Mouse (Mus musculus): ENCODE measurements at regions not wholly inside any gene's neighbourhood (a gene's known extent, or its start where the extent isn't known, plus 50 kb on each side); places are given as distances from the start of the nearest gene placed in this dataset.

GRCm38 (mm10) chr1:61265706-61266127 is 288.0 kb downstream of the Icos start:
- DNase-seq (ENCODE audit: low spot score) = no peak

GRCm38 (mm10) chr1:61273843-61274242 is 296.1 kb downstream of the Icos start:
- no peak for DNase-seq (ENCODE audit: low spot score)

GRCm38 (mm10) chr1:61274244-61274643 is 296.5 kb downstream of the Icos start:
- no peak for DNase-seq (ENCODE audit: low spot score)

DNA sequence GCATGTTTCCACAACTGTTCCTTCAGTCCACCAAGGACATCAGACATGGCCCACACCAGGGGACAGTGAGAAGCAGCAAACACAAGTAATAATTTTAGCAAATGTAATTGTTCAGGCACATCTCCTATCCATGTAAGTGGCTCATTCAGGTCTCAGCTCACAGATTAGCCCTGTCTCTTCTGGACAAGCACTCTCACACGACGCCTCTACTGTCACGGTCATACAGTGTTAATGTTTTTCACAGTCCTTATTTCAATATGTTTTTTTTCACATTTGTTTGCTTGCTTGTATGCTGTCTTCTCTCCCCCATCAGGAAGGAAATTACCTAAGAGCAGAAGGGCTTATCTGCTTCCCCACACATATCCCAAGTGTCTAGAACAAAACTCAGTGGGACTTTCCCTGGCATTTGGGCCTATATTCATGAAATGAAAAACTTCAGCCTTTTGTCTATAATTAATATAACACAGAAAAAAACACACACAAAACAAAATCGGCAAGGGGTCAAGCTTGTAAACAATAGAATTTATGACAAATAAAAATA is 299.5 kb downstream of the Icos start:
- DNase-seq (ENCODE audit: low spot score) = no peak

DNA sequence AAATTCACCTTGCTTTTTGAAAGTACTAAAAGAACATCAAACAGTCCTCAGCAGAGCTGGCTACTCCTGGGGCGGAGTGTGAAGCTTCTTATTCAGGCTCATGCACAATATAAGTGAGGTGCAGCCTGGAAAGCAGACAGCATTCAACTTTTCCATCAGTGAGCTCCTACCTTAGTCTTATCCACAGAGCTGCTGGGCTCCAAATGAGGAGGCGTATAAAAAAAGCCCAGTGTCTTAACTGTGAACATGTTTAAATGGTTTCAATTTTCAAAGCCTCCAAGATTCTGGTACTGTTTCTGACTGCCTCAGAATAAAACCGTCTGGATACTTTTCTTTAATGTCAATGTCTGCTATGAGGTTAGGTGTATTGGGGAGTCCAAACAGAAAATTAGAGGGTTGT is 310.5 kb downstream of the Icos start:
- DNase-seq (ENCODE audit: low spot score) = no peak

- DNase-seq (ENCODE audit: low spot score) = no peak
These were observed 311.2 kb downstream of the Icos start for GRCm38 (mm10) chr1:61288946-61289345.

- no peak for DNase-seq (ENCODE audit: low spot score)
These were observed 311.8 kb downstream of the Icos start for GRCm38 (mm10) chr1:61289552-61289951.

DNA sequence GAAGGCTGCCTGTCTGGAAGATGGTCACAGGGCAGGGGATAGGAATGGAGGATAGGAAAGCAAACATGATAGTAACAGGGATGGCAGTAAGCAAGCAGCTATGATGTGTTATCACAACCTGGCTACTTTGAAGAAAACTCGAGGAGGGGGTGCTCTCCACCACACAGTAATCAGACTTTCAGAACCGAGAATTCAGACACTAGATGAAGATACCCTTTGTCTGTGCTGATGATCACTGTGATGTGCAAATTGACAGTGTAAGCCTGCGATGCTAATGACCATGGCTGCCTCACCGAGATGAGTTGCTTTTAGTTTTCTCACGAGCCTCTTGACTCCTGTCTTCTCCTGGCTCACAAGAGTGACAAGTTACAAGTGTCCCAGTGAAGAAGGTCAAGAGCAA is 315.4 kb downstream of the Icos start:
- DNase-seq (ENCODE audit: low spot score) = no peak

DNA sequence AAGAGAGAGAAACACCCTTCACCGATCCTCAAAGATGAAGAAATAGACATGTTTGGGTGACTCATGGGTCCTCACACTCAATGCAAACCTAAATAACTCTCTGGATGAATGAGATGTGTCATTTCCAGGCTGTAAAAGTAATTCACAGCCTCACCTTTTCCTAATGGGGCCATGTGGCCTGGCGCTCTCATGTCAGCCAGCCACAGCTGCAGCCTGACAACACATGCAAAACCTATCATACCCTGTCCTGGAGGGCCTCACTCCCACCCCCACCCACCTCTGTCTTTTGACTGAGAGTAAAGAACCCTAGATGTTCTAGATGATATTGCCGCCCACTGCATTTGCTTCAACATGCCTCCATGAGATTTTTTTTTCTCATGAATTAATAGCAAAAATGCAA is 317.5 kb downstream of the Icos start:
- no peak for DNase-seq (ENCODE audit: low spot score)

- no peak for DNase-seq (ENCODE audit: low spot score)
These were observed 319.1 kb downstream of the Icos start for GRCm38 (mm10) chr1:61296831-61297230.

- DNase-seq (ENCODE audit: low spot score) = no peak
These were observed 319.6 kb downstream of the Icos start for GRCm38 (mm10) chr1:61297361-61297760.

GRCm38 (mm10) chr1:61298064-61298463 is 320.3 kb downstream of the Icos start:
- DNase-seq (ENCODE audit: low spot score) = no peak

DNA sequence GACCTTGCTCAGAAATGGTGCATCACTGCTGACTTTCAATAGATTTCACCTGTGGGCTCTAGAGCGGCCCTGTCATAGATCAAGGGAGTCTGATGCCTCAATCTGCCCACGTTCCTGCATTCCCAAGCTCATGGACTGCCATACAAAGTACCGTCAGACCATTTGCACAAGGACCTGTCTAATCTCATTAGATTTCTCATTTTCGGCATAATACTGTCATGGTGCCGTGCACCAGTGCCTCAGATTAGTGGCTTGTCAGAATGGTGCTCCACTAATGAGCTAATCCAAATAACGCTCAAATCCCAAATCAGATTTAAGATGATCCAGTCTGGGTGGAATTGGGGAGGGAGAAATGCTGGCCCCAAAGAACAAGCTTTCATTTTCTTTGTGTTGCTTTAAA is 321.1 kb downstream of the Icos start:
- DNase-seq (ENCODE audit: low spot score) = no peak

DNA sequence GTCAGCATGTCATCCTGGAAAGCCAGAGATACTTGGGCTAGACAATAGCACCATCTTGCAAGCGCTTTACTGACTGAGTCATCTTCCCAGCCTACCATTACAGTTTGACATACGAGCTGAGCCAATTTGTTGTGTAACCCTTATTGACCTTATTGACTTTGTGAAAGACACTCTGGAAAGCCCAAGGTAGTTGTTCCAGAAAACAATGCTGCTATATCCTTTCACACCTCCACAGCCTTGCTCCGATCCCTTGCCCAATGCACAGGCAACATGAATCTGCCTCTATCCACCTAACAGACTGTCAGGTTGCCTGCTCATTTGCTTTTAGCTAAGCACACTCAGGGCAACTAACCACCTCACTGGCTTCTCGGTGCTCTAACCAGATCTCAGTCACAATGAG is 322.8 kb downstream of the Icos start:
- no peak for DNase-seq (ENCODE audit: low spot score)

GRCm38 (mm10) chr1:61301041-61302030 is 323.6 kb downstream of the Icos start:
- DNase-seq (ENCODE audit: low spot score) = no peak

DNA sequence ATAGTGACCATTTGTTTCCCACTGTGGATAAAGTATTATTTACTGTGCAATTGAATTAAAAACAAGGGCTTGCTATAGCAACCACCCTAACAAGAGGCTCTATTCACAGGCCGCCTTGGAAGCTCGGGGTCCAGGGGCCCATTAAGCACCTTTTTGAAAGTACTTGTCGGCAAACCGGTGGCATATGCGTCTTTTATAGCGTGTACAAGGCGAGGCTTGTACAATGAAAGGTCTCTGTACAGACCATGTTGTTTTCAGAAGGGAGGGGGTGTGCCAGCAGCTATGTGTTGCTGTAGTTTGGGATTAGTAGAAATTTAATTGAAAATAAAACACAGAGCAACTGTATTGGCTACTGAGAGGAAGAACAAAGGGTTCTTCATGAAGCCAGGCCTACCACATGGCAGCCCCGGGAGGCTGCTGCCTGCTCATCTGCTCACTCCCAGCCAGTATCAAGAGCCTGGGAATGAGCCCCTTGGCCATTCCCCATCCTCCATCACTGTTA is 324.9 kb downstream of the Icos start:
- DNase-seq (ENCODE audit: low spot score) = no peak

- DNase-seq (ENCODE audit: low spot score) = no peak
These were observed 328.6 kb downstream of the Icos start for GRCm38 (mm10) chr1:61306296-61306695.

- no peak for DNase-seq (ENCODE audit: low spot score)
These were observed 329.1 kb upstream of the Pard3b start for GRCm38 (mm10) chr1:61309563-61309962.

- DNase-seq (ENCODE audit: low spot score) = no peak
These were observed 328.4 kb upstream of the Pard3b start for GRCm38 (mm10) chr1:61310063-61310760.

DNA sequence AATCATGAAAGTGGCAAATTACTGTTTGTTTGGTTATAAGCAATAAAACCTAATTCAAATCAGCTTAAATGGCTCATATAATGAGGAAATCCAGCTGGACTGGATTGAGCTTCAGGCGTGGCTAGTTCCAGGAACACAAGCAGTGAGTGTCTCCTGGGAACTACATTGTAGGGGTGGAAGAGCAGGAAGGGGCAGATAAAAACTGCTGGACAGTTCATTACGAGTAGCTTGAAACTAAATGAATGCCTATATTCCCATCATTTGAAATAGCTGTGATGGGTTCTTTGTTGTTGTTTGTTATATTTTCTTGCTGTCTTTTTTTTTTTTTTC is 327.9 kb upstream of the Pard3b start:
- DNase-seq (ENCODE audit: low spot score) = no peak

- DNase-seq (ENCODE audit: low spot score) = no peak
These were observed 325.4 kb upstream of the Pard3b start for GRCm38 (mm10) chr1:61313196-61313595.

DNA sequence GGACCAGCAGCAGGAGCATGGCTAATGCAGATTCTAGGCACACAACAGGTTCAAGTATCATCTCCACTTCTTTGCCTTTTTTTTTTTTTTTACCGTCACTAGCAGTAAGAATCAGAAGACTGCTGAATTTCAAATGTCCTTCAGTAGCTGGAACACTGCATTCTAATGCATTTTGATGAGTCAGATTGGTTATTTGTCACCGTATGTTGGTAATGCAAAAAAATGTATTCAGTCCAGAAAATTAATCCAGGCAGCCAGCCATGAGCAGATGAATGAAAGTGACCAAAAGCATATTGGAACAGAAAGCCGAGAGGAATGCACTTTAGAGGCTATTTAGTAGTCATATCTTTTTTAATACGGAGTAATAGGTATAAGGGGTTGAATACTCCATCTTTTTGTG is 322.4 kb upstream of the Pard3b start:
- DNase-seq (ENCODE audit: low spot score) = no peak

DNA sequence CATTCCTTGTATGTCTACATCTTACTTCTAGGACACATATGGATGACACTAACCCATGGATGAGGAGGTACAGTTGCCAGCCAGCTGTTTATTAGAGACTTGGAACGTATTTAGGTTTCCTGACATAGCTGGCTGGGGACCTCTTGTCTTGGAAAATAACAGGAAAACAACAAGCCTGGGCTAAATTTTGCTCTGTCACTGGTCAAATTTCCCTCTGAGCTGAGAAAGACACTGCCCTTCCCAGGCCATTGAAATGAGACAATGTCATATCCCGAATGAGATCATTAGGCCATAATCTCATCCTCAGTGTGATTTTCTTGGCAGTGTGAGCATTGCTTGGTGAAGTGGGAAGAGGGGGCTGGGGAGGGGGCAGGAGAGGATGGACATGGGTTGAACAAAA is 321.9 kb upstream of the Pard3b start:
- DNase-seq (ENCODE audit: low spot score) = no peak

Measured in testis, postnatal 14 days (tissue).